8 mouse cellular contexts compared by ENCODE assay signal in the genomic region with DNA sequence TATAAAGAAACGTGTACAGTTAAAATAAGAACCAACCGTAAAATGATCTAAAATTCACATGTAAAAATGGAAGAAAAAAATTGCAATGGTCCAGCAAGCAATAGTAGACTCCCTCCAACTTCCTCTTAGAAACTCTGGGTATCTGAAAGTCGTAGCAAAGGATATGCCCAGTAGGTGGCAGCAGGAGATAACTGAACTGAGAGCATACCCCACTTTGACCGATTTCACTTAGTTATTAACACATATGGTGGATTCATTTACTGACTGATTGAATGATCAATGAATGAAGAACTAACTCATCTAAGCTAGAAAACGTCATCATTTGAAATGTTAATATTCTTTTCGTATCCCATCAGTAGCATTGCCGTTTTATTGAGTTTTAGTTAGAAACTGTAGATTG.
A peak's percentile ranks its signal among the peaks of the same experiment; 100 is the strongest.
DNase-seq lines count a peak whose midpoint lies in the region; ATAC-seq lines count a peak whose summit lies in the region.

No protein-coding gene starts in this region.

- H3K4me1 ChIP-seq in limb, embryonic 10.5 days, result no peaks in the 10 kb centered on the region
- H3K4me1 ChIP-seq in neural tube, embryonic 13.5 days (replicated peaks), result no peaks in the 10 kb centered on the region

- H3K36me3 ChIP-seq in limb, embryonic 10.5 days, result no peaks in the 10 kb centered on the region
- no peaks in the 10 kb centered on the region for H3K36me3 ChIP-seq in neural tube, embryonic 13.5 days

- ATAC-seq in neural tube, embryonic 13.5 days (ENCODE audit: low read depth), result peak; percentile 65; the same call in 1 of the 2 replicates

- no peak overlapping the region for H3K9ac ChIP-seq in neural tube, embryonic 13.5 days

- H3K27ac ChIP-seq in limb, embryonic 10.5 days, result no peak overlapping the region
- no peak overlapping the region for H3K27ac ChIP-seq in neural tube, embryonic 13.5 days (replicated peaks)

- no peaks in the 10 kb centered on the region for H3K27me3 ChIP-seq in limb, embryonic 10.5 days (ENCODE audit: low read depth, poor library complexity, severe bottlenecking)
- no peaks in the 10 kb centered on the region for H3K27me3 ChIP-seq in neural tube, embryonic 13.5 days

- DNase-seq in 3134 (ENCODE audit: extremely low read depth, insufficient read length, low spot score), result peak; percentile 31
- peak; percentile 79 for DNase-seq in Muller cell, postnatal 12 days (ENCODE audit: inconsistent ontology term)
- peak; percentile 87 to 90 for DNase-seq in cerebellum, postnatal 10 days
- DNase-seq in gastrocnemius, adult 8-10 months (ENCODE audit: low spot score in 2 of 2), result peak; percentile 24 to 56
- DNase-seq in kidney, adult 18-20 months, result peak; percentile 72
- peak; percentile 61 for DNase-seq in limb, embryonic 10.5 days (ENCODE audit: low spot score)
- DNase-seq in testis, postnatal 10 days (ENCODE audit: low spot score), result peak; percentile 81

- H3K4me3 ChIP-seq in limb, embryonic 10.5 days, result no peak overlapping the region
- H3K4me3 ChIP-seq in neural tube, embryonic 13.5 days, result no peak overlapping the region

- H3K4me2 ChIP-seq in neural tube, embryonic 13.5 days, result no peak overlapping the region

- no peaks in the 10 kb centered on the region for H3K9me3 ChIP-seq in limb, embryonic 10.5 days (replicated peaks)
- no peaks in the 10 kb centered on the region for H3K9me3 ChIP-seq in neural tube, embryonic 13.5 days

- 34% methylated on average over 7 of the region's 7 CpGs for WGBS in limb, embryonic 10.5 days
- WGBS in neural tube, embryonic 13.5 days, result 26% methylated on average over 7 of the region's 7 CpGs

Comparison
In these comparisons a context has a peak if more than half of its experiments do, and no peak if none do; other contexts are left out.
1. DNase-seq: peak in every context shown above with its lines; median percentile 88 in cerebellum, postnatal 10 days; 81 in testis, postnatal 10 days; 79 in Muller cell, postnatal 12 days; 72 in kidney, adult 18-20 months; 61 in limb, embryonic 10.5 days; 40 in gastrocnemius, adult 8-10 months; 31 in 3134.